Mouse (Mus musculus): ENCODE measurements around the gene Sipa1l1. TPM values are rescaled to one million over a fixed set of nuclear protein-coding genes. Genes with fewer than 3 reads are reported as not detected.

Gene Sipa1l1
- total and polyA plus RNA-seq, 2 experiments from 2014 or later: 8.2 to 22.9 TPM

GRCm38 (mm10) chr12:82208611-82209010 lies 39.5 kb downstream of the Sipa1l1 start:
- H3K4me2 ChIP-seq (ENCODE audit: low read depth, low read length): no peak overlapping the region
- H3K9me3 ChIP-seq (ENCODE audit: low read length): no peaks in the 10 kb centered on the region
- no peaks in the 10 kb centered on the region for H3K27me3 ChIP-seq (ENCODE audit: insufficient read depth, low read length)
- H3K36me3 ChIP-seq (ENCODE audit: insufficient read depth, low read length): no peaks in the 10 kb centered on the region
- DNase-seq (ENCODE audit: low spot score): peak; percentile 26
- ATAC-seq: no peak
- H3K27ac ChIP-seq: no peak overlapping the region
- no peak overlapping the region for H3K9ac ChIP-seq (replicated peaks; ENCODE audit: low read length)
- no peak overlapping the region for H3K4me3 ChIP-seq (ENCODE audit: low read length)
- WGBS: 83% methylated on average over 4 of the region's 4 CpGs
- no peaks in the 10 kb centered on the region for H3K4me1 ChIP-seq (ENCODE audit: insufficient read depth, low read length)
- no peak for TF ChIP-seq CTCF (IDR thresholded peaks at IDR 0.05; ENCODE audit: low read depth)

- H3K9me3 ChIP-seq (ENCODE audit: low read length): no peaks in the 10 kb centered on the region
- H3K27ac ChIP-seq: no peak overlapping the region
- H3K36me3 ChIP-seq (ENCODE audit: insufficient read depth, low read length): no peaks in the 10 kb centered on the region
- DNase-seq (ENCODE audit: low spot score) (no peak), ATAC-seq (no peak)
- no peaks in the 10 kb centered on the region for H3K4me1 ChIP-seq (ENCODE audit: insufficient read depth, low read length)
- no peak overlapping the region for H3K4me2 ChIP-seq (ENCODE audit: low read depth, low read length)
- 73% methylated on average over 2 of the region's 2 CpGs for WGBS
- no peak overlapping the region for H3K4me3 ChIP-seq (ENCODE audit: low read length)
- H3K27me3 ChIP-seq (ENCODE audit: insufficient read depth, low read length): no peaks in the 10 kb centered on the region
- H3K9ac ChIP-seq (replicated peaks; ENCODE audit: low read length): no peak overlapping the region
- TF ChIP-seq CTCF (IDR thresholded peaks at IDR 0.05; ENCODE audit: low read depth): no peak
These were observed 40.6 kb downstream of the Sipa1l1 start for GRCm38 (mm10) chr12:82209753-82210152.

GRCm38 (mm10) chr12:82213056-82213455 lies 43.9 kb downstream of the Sipa1l1 start:
- no peak for ATAC-seq
- no peak overlapping the region for H3K27ac ChIP-seq
- H3K4me3 ChIP-seq (ENCODE audit: low read length): no peak overlapping the region
- H3K36me3 ChIP-seq (ENCODE audit: insufficient read depth, low read length): no peaks in the 10 kb centered on the region
- no peaks in the 10 kb centered on the region for H3K27me3 ChIP-seq (ENCODE audit: insufficient read depth, low read length)
- H3K4me2 ChIP-seq (ENCODE audit: low read depth, low read length): no peak overlapping the region
- H3K9me3 ChIP-seq (ENCODE audit: low read length): no peaks in the 10 kb centered on the region
- 74% methylated on average over 2 of the region's 2 CpGs for WGBS
- no peaks in the 10 kb centered on the region for H3K4me1 ChIP-seq (ENCODE audit: insufficient read depth, low read length)
- no peak for TF ChIP-seq CTCF (IDR thresholded peaks at IDR 0.05; ENCODE audit: low read depth)
- H3K9ac ChIP-seq (replicated peaks; ENCODE audit: low read length): no peak overlapping the region
- no peak for DNase-seq (ENCODE audit: low spot score)

GRCm38 (mm10) chr12:82214916-82215315 lies 45.8 kb downstream of the Sipa1l1 start:
- 76% methylated on average over 5 of the region's 5 CpGs for WGBS
- Histone ChIP-seq H3K4me3 (ENCODE audit: low read length) (no peak overlapping the region), H3K4me1 (ENCODE audit: insufficient read depth, low read length) (no peaks in the 10 kb centered on the region), H3K9me3 (ENCODE audit: low read length) (no peaks in the 10 kb centered on the region), H3K27me3 (ENCODE audit: insufficient read depth, low read length) (no peaks in the 10 kb centered on the region), H3K36me3 (ENCODE audit: insufficient read depth, low read length) (no peaks in the 10 kb centered on the region), H3K4me2 (ENCODE audit: low read depth, low read length) (no peak overlapping the region), H3K9ac (replicated peaks; ENCODE audit: low read length) (no peak overlapping the region), H3K27ac (no peak overlapping the region)
- ATAC-seq: no peak
- no peak for TF ChIP-seq CTCF (IDR thresholded peaks at IDR 0.05; ENCODE audit: low read depth)
- DNase-seq (ENCODE audit: low spot score): no peak

- TF ChIP-seq CTCF (IDR thresholded peaks at IDR 0.05; ENCODE audit: low read depth): no peak
- Histone ChIP-seq H3K4me1 (ENCODE audit: insufficient read depth, low read length) (no peaks in the 10 kb centered on the region), H3K36me3 (ENCODE audit: insufficient read depth, low read length) (no peaks in the 10 kb centered on the region), H3K9me3 (ENCODE audit: low read length) (no peaks in the 10 kb centered on the region), H3K4me3 (ENCODE audit: low read length) (no peak overlapping the region), H3K27me3 (ENCODE audit: insufficient read depth, low read length) (no peaks in the 10 kb centered on the region), H3K27ac (no peak overlapping the region), H3K4me2 (ENCODE audit: low read depth, low read length) (no peak overlapping the region), H3K9ac (replicated peaks; ENCODE audit: low read length) (no peak overlapping the region)
- DNase-seq (ENCODE audit: low spot score) (no peak), ATAC-seq (no peak)
- 78% methylated on average over 6 of the region's 6 CpGs for WGBS
These were observed 47.9 kb downstream of the Sipa1l1 start for GRCm38 (mm10) chr12:82216801-82217553.

GRCm38 (mm10) chr12:82218201-82218600 lies 49.1 kb downstream of the Sipa1l1 start:
- Histone ChIP-seq H3K4me1 (ENCODE audit: insufficient read depth, low read length) (no peaks in the 10 kb centered on the region), H3K9ac (replicated peaks; ENCODE audit: low read length) (no peak overlapping the region), H3K4me3 (ENCODE audit: low read length) (no peak overlapping the region), H3K36me3 (ENCODE audit: insufficient read depth, low read length) (no peaks in the 10 kb centered on the region), H3K27me3 (ENCODE audit: insufficient read depth, low read length) (no peaks in the 10 kb centered on the region), H3K27ac (no peak overlapping the region), H3K9me3 (ENCODE audit: low read length) (no peaks in the 10 kb centered on the region), H3K4me2 (ENCODE audit: low read depth, low read length) (no peak overlapping the region)
- DNase-seq (ENCODE audit: low spot score): no peak
- no peak for ATAC-seq
- WGBS: 90% methylated on average over 7 of the region's 7 CpGs
- TF ChIP-seq CTCF (IDR thresholded peaks at IDR 0.05; ENCODE audit: low read depth): no peak

GRCm38 (mm10) chr12:82220367-82221089 lies 51.4 kb downstream of the Sipa1l1 start:
- Histone ChIP-seq H3K4me2 (ENCODE audit: low read depth, low read length) (no peak overlapping the region), H3K9me3 (ENCODE audit: low read length) (no peaks in the 10 kb centered on the region), H3K27me3 (ENCODE audit: insufficient read depth, low read length) (no peaks in the 10 kb centered on the region), H3K27ac (no peak overlapping the region), H3K4me3 (ENCODE audit: low read length) (no peak overlapping the region), H3K36me3 (ENCODE audit: insufficient read depth, low read length) (no peaks in the 10 kb centered on the region), H3K4me1 (ENCODE audit: insufficient read depth, low read length) (no peaks in the 10 kb centered on the region), H3K9ac (replicated peaks; ENCODE audit: low read length) (no peak overlapping the region)
- DNase-seq (ENCODE audit: low spot score) (no peak), ATAC-seq (no peak)
- no peak for TF ChIP-seq CTCF (IDR thresholded peaks at IDR 0.05; ENCODE audit: low read depth)
- 74% methylated on average over 5 of the region's 5 CpGs for WGBS

Data from hindbrain, postnatal 0 days (tissue).